Mouse (Mus musculus) midbrain, postnatal 0 days (tissue): Measurements from ENCODE around the gene Cdc26. TPM values are rescaled to one million over a fixed set of nuclear protein-coding genes. Genes with fewer than 3 reads are reported as not detected.

Experiments
- ATAC-seq: fragments of 200-750 bp; cut with Nextera tagmentation; 2 replicates; pipeline ENCODE4 v1.8.0; 2017; ENCODE audit warnings: moderate number of reproducible peaks, mild to moderate bottlenecking, moderate TSS enrichment, moderate library complexity; ENCODE audit not compliant: low FRiP score
- DNase-seq: peaks from one replicate; pipeline ENCODE4 v3.0.0-alpha.2; 2015; ENCODE audit warnings: low spot score
- H3K27ac ChIP-seq: fragments of 300-500 bp; sonication (generic); 2 replicates; pipeline ENCODE4 v1.5.1; 2014; ENCODE audit warnings: low read depth, mild to moderate bottlenecking, low read length, mixed read lengths
- H3K27me3 ChIP-seq: fragments of 300-500 bp; sonication (generic); 2 replicates; pipeline ENCODE4 v1.6.1; 2014; ENCODE audit warnings: low read length, control low read depth, mixed read lengths; ENCODE audit not compliant: insufficient read depth
- H3K36me3 ChIP-seq: fragments of 300-500 bp; sonication (generic); 2 replicates; pipeline ENCODE4 v1.6.1; 2014; ENCODE audit warnings: low read length, control low read depth, mixed read lengths; ENCODE audit not compliant: insufficient read depth
- H3K4me1 ChIP-seq: fragments of 300-500 bp; sonication (generic); 2 replicates; pipeline ENCODE4 v1.6.1; 2014; ENCODE audit warnings: mild to moderate bottlenecking, control low read depth, antibody characterized with exemption, low read length, mixed read lengths; ENCODE audit not compliant: insufficient read depth
- H3K4me2 ChIP-seq: fragments of 300-500 bp; sonication (generic); 2 replicates; pipeline ENCODE4 v1.6.1; 2014; ENCODE audit warnings: low read depth, mild to moderate bottlenecking, low read length, mixed read lengths; ENCODE audit not compliant: poor library complexity, severe bottlenecking
- H3K4me3 ChIP-seq: fragments of 300-500 bp; sonication (generic); 2 replicates; pipeline ENCODE4 v1.5.1; 2014; ENCODE audit warnings: low read depth, mild to moderate bottlenecking, low read length, moderate library complexity
- H3K9ac ChIP-seq: fragments of 300-500 bp; sonication (generic); replicated peaks from 2 replicates; pipeline ENCODE4 v1.6.1; 2014; ENCODE audit warnings: mild to moderate bottlenecking, low read length, moderate library complexity, mixed read lengths; ENCODE audit not compliant: poor library complexity, severe bottlenecking
- H3K9me3 ChIP-seq: fragments of 300-500 bp; sonication (generic); 2 replicates; pipeline ENCODE4 v1.6.1; 2016; ENCODE audit warnings: low read length, control low read depth
- CTCF ChIP-seq: IDR thresholded peaks from 2 replicates; pipeline ENCODE4 v1.5.1; 2016; ENCODE audit warnings: antibody characterized with exemption, mild to moderate bottlenecking
- WGBS: fragments of 180-500 bp; shearing (Covaris S2); extraction: QIAGEN DNeasy Blood & Tissue Kit; methylation state at CpG from one replicate; pipeline ENCODE4 v1.1.7; 2014; 5-methylcytosine and 5-hydroxymethylcytosine counted together
- polyA plus RNA-seq: library from polyadenylated mRNA; unstranded; fragments of >200 nt; fragmentation: Nextera tagmentation; extraction: Ambion mirVana; gene quantifications from 2 replicates; pipeline ENCODE4 v1.2.1, GENCODE M21; 2015
- total RNA-seq: library from RNA; depleted of rRNA; stranded (reverse); fragments of >200 nt; gene quantifications from 2 replicates; pipeline ENCODE4 v1.2.3, GENCODE M21; 2014

Cdc26 gene
- total and polyA plus RNA-seq, 2 experiments from 2014 or later = 41.2 to 73.4 TPM

GRCm38 (mm10) chr4:62409615-62410014 is 1.2 kb upstream of the Cdc26 start:
- 44% methylated on average over 6 of the region's 6 CpGs for WGBS
- peak overlapping the region; percentile 87 for H3K4me3 ChIP-seq
- H3K27ac ChIP-seq = 0 out of 2 replicates have a peak overlapping the region, but pooled peaks have one; percentile 74
- ATAC-seq (no peak), DNase-seq (no peak)
- no peak for TF ChIP-seq CTCF
- H3K4me2 ChIP-seq = peak overlapping the region; percentile 55
- H3K4me1 ChIP-seq = peaks cover 10% of the 10 kb centered on the region
- H3K9ac ChIP-seq = peak overlapping the region; percentile 77
- H3K27me3 ChIP-seq = no peaks in the 10 kb centered on the region
- peaks cover 17% of the 10 kb centered on the region for H3K36me3 ChIP-seq
- H3K9me3 ChIP-seq = no peaks in the 10 kb centered on the region

GRCm38 (mm10) chr4:62407730-62408582 is 486 bp downstream of the Cdc26 start:
- Histone ChIP-seq H3K4me2 (peak overlapping the region; percentile 51), H3K36me3 (peaks cover 14% of the 10 kb centered on the region), H3K27ac (peak overlapping the region; percentile 74), H3K27me3 (no peaks in the 10 kb centered on the region), H3K4me1 (peaks cover 10% of the 10 kb centered on the region), H3K9ac (peak overlapping the region; percentile 71), H3K4me3 (peak overlapping the region; percentile 87), H3K9me3 (no peaks in the 10 kb centered on the region)
- ATAC-seq = peak; percentile 63
- under 1% methylated on average over 35 of the region's 35 CpGs for WGBS
- peak; percentile 69 for TF ChIP-seq CTCF
- DNase-seq = peak; percentile 71

GRCm38 (mm10) chr4:62406133-62406532 is 2.3 kb downstream of the Cdc26 start:
- DNase-seq = no peak
- 82% methylated on average over 4 of the region's 4 CpGs for WGBS

GRCm38 (mm10) chr4:62398956-62399355 is 9.5 kb downstream of the Cdc26 start:
- H3K9me3 ChIP-seq = no peaks in the 10 kb centered on the region
- WGBS = 91% methylated on average over 3 of the region's 3 CpGs
- H3K36me3 ChIP-seq = peaks cover 45% of the 10 kb centered on the region
- no peak overlapping the region for H3K4me3 ChIP-seq
- no peaks in the 10 kb centered on the region for H3K27me3 ChIP-seq
- no peak for DNase-seq
- no peak overlapping the region for H3K4me2 ChIP-seq
- no peak overlapping the region for H3K9ac ChIP-seq
- ATAC-seq = no peak
- no peaks in the 10 kb centered on the region for H3K4me1 ChIP-seq
- TF ChIP-seq CTCF = no peak
- no peak overlapping the region for H3K27ac ChIP-seq

More at GRCm38 (mm10) chr4:62406133-62406532, 2.3 kb downstream of the Cdc26 start:
- Histone ChIP-seq H3K27ac (no peak overlapping the region), H3K9ac (no peak overlapping the region), H3K4me2 (peak overlapping the region; percentile 6; the same call in 1 of the 2 replicates), H3K27me3 (no peaks in the 10 kb centered on the region), H3K4me1 (peaks cover 10% of the 10 kb centered on the region), H3K9me3 (no peaks in the 10 kb centered on the region), H3K4me3 (no peak overlapping the region), H3K36me3 (peaks cover 7% of the 10 kb centered on the region; the same call in 1 of the 2 replicates)
- TF ChIP-seq CTCF = no peak
- ATAC-seq = no peak

GRCm38 (mm10) chr4:62397616-62398365 is 10.7 kb downstream of the Cdc26 start:
- no peak for ATAC-seq
- Histone ChIP-seq H3K27me3 (no peaks in the 10 kb centered on the region), H3K4me1 (no peaks in the 10 kb centered on the region), H3K4me2 (no peak overlapping the region), H3K9ac (no peak overlapping the region), H3K36me3 (peaks cover 48% of the 10 kb centered on the region), H3K4me3 (no peak overlapping the region), H3K27ac (no peak overlapping the region), H3K9me3 (no peaks in the 10 kb centered on the region)
- TF ChIP-seq CTCF = no peak
- DNase-seq = no peak
- 82% methylated on average over 4 of the region's 4 CpGs for WGBS

GRCm38 (mm10) chr4:62395806-62396205 is 12.6 kb downstream of the Cdc26 start:
- Histone ChIP-seq H3K9me3 (no peaks in the 10 kb centered on the region), H3K27ac (no peak overlapping the region), H3K4me2 (no peak overlapping the region), H3K4me1 (no peaks in the 10 kb centered on the region), H3K36me3 (peaks cover 52% of the 10 kb centered on the region), H3K9ac (no peak overlapping the region), H3K27me3 (no peaks in the 10 kb centered on the region), H3K4me3 (no peak overlapping the region)
- WGBS = 91% methylated on average over 1 of the region's 1 CpGs
- no peak for TF ChIP-seq CTCF
- DNase-seq (no peak), ATAC-seq (no peak)
